Mouse (Mus musculus) cerebellum, postnatal 4 days (tissue): ENCODE data around the gene Sdhd.
"Not testable (repeated sequence)": the region's sequence is repeated elsewhere in the genome, so short reads cannot be mapped to it uniquely, and the experiment has no call there.

ENCODE experiments used
- DNase-seq, 2 experiments: peaks; one replicate each; pipeline ENCODE4 v3.0.0; 2022; ENCODE audit warnings: low spot score in 2 of 2, mixed read lengths in 1 of 2

Gene Sdhd

DNA sequence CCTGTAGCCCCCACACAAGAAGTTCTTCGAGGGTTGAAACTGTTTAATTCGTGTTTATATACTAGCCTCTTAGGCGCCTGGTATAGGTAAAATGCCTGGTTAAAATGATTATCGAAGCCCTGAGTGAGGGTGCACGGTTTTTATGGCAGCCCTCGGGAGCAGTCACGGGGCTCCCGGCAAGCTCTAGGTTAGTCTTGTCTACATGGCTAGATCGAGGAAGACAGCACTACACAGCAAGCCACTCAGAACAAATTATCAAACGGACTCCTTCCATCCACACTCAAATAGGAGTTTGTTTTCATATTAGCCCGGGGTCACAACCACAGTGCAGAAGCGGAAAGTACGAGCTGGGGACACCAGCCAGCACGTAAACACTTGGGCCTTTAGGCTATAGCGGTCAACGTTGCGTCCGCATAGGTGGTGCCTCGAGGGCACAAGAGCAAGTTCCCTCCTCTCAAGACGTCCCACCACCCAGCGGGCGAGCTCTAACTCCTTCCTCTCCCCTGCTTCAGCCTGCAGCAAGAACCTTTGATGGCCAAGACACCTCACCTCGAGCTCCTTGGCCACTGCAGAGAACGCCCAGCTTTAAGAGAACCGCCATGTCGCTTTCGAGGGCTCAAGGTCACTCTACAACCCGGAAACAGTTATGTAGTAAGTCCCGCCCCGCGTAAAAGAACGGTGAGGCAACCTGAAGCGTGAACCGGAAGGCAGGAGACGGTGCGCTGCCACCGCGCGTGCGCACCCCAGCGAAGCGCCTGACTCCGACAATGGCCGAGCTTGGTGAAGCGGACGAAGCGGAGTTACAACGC lies at the start of gene Sdhd, which contains the start of gene Timm8b:
Sdhd (minus strand) TSS at position 624 of the 809 bp plus-strand sequence.
Timm8b (plus strand) TSS at position 722 of the 809 bp plus-strand sequence.
- DNase-seq = peak; percentile 90 to 91

DNA sequence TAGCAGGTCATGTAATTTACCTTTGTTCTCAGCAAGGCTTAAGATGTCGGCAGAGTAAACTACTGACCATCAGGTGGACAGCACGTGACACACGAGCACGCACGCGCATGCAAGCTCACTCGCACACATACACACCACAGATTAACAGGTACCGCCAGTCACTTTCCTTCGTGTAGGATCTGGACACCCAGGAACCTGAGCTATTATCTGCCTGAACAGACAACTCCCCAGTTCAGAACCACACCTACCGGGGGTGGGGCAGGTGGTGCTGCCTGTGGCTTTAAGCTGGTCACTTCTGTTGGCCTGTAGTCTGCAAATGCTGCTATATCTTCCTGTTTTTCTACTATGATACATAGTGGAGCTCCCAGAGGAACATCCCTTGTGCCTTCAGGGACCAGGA lies 46.9 kb upstream of the Sdhd start:
- no peak for DNase-seq

DNA sequence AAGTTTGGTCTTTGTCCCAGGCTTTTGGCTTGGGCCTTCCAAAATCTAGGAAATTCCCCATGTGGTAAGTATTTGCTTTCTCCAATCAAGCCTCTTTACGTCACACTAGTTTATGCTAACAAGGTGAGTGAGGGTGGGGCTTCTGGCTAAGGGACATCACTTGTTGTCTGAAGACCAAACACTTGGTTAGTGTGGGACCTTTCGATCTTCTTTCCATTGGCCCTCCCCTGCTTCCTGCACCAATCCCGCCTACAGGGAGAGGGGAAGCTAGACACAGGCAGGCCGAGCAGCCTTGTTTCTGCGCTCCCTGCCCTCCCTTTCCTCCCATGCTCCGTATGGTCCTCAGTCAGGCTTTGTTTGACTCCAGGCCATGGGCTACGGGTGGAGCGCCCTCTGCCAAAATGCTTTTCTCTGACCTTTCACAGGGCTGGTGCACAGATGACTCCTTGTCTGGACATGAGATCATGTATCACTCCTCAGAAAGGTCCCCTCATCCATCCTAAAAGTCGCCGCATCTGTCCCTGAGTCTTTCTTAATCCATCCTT lies 43.3 kb upstream of the Sdhd start:
- no peak for DNase-seq

DNA sequence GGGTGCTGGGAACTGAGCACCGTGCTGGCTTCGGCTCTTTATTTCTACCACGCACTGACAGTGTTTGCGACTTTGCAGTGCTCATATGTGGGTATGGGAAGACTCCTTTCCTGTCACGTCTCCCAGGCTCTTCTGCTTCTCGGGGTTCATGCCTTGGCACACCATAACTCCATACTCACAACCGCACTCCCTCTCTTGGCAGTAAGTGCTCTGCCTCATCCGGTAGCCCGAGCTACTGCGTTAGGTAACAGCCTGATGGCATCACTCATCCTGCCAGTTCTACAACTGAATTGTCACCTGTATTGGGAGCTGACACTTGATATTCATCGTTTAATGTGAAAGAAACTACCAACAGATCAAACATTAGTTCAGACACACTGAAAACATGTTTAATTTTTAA lies 30.7 kb upstream of the Sdhd start:
- no peak for DNase-seq

DNA sequence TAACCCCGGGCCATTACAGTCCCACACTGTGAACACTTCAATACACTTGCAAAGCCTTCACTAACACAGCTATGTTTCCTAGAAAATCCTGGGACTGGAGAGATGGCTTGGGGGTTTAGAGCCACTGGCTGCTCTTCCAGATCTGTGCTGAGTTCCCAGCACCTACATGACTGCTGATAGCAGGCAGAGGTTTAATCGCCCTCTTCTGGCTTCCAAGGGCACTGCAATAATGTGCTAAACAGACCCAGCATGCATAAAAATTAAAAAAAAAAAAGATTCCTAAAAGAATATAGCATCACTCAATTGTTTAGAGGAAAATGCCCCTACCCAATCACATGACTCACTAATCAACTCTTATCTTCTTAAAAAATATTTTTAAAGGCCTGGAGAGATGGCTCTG lies 29.4 kb upstream of the Sdhd start:
- DNase-seq = no peak

DNA sequence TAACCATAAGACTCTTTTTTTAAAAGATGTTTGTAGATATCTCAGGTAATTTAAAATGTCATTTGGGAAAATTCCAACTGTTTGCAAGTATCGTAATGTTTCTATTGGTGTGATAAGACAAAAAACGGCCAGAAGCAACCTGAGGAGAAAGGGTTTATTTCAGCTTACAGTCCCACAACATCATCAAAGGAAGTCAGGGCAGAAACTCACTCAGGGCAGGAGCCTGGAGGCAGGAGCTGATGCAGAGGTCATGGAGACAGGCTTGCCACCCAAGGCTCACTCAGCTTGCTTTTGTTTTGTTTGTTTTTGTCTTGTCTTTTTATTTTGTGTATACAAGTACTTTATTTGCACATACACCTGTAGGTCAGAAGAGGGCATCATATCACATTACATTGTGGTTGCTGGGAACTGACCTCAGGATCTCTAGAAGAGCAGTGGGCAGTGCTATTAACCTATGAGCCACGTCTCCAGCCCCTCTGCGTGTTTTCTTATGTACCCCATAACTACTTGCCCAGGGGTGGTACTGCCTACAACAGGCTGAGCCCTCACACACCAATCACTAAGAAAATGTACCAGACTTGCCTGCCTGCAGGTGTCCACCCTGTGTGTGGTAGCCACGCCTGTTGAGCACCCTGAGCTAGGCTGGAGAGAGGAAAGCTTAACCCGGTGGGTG lies 28.5 kb upstream of the Sdhd start:
- no peak for DNase-seq

DNA sequence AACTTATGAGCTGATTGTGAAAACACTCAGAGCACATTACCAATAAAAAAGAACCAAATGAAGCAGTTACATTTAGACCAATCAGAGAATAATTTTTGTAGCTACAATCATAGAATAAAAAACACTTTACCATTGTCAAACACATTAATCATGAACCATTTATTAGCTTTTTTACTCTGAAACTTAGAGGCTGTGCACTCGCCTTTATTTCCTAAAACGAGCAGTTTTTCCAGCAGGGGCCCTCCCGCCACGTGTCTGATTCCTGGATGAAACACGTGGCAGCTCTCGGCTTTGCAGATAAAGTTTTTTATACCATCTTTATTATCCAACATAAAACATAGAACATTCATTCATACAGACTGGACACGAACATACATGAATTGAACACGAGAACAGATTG lies 27.3 kb upstream of the Sdhd start:
- not testable (repeated sequence) for DNase-seq

DNA sequence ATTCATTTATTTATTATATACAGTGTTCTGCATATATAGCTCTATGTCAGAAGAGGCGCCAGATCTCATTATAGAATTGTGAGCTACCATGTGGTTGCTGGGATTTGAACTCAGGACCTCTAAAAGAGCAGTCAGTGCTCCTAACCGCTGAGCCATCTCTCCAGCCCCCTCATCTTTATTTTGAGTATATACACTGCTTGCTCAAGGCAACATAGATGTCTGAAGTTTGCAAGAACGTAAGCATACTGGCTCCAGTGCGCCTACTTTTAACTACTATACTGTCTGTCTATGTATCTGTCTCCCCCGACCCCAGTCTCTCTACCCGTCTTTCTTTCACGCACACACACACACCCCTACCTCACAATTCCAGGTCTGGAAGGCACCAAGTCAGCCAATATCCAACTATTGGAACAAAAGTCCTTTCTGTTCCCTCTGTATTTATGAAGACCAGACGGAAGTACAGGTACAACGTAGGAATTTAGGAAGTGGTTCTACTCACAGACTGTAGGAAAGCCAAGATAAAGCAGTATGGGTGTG lies 14.2 kb upstream of the Sdhd start:
- no peak for DNase-seq

DNA sequence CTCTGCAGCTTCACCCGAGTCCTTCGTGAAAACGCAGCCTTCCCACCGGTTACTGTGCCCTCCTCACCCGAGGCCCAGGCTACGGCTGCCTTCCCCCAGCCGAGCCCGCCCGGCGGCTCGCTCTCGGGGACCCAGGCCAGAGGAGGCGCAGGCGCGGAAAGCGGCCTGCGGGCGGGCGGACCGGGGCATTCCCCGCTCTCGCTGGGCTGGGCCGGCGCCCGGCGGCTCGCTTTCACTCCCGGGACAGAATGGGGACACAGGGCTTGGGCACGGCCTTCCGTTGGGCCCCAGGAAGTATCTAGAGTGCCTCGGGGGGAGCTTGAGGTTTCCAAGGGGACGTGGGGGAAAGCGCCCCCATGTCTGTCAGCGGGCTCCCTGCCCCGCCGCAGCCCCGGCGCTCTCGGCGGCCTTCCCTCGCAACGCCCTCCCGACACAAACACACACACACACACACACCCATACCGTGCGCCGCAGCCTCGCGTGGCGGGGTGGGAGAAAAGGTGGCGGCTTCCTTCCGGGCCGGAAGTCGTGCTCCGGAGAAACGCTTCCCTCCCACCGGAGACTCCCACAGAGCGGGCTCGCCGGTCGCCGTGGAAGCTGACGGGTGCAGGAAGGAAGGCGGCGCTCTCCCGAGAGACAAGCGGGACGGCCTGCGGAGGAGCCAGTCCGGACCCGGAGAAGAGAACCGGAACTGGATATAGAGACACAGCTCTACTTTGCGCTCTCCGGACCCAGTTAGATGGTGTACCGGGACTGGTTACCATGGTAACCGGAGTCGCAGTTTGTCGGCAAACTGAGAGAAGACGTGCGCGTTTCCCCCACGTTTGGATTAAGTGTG lies 13.4 kb upstream of the Sdhd start, which contains the start of the genes Pih1d2 and Nkapd1:
Pih1d2 (plus strand) TSS at position 556 of the 838 bp plus-strand sequence.
Nkapd1 (minus strand) TSS at position 699 of the 838 bp plus-strand sequence.
- DNase-seq = peak; percentile 74 to 91

DNA sequence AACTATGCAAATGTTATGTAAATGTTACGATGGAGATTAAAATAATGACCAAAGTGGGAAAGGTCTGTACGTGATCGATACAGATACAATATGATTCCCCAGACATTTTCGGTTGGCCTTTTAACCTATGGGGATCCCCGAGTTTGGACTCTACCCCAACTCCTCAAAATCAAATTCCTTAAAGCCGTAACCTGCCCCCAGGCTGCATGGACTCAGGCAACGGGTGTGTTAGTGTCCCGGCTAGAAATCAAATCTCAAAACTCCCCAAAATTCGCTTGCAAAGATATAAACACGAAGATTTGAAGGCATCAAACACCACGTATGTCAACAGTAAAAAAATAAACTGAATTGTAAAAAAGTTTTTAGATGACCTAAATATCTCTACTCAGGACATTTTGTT lies 12.5 kb upstream of the Sdhd start:
- no peak for DNase-seq

DNA sequence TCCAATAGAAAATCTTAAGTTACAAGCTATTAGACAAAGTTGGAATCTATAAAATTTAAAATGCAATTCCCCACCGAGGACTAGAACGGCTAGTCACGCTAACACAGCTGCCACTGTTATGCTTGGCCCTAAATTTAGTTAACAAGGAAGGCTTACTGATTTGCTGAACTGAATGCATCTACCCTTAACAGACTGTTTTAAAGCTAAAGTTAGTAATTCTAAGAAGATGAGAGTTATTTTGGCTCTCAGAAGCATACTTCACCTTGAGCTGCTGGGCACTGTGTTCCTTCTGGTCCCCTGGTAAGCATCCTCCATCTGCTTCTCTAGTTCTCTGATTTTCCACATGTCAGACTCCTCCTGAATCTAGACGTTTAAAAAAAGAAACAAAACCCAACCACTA lies 8.5 kb upstream of the Sdhd start:
- DNase-seq = no peak

DNA sequence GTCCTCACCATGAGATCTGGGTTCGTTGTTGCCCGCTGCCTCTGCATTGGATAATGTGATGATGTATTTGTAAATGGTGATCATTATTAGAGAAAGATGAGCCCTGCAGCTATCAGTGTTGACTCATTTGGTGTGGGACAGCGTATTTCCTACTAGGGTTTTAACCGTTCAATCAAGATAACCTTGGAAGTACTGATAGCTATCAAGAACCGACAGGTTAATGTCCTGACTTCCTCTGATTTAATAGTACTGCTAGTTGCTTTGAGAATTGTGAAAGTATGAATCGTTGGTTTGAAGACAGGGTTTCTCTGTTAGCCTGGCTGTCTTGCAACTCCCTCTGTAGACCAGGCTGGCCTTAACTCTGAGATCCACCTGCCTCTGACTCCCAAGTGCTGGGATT lies 726 bp upstream of the Sdhd start:
- no peak for DNase-seq

DNA sequence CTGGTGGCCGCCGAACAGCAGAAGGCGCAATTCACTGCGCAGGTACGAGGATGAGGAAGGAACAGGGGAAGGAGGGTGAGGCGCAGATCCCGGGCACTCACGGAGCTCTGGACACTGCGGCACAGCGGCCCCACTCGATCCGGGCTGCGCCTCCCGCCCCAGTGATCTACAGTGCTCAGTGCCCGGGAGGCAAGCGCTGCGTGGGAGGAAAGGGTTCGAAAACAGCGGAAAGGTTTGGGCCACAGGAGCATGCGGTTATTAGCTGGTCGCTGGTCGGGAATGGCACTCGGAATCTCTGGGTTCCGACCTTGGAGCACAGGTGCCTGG lies 349 bp upstream of the Sdhd start:
- no peak for DNase-seq

DNA sequence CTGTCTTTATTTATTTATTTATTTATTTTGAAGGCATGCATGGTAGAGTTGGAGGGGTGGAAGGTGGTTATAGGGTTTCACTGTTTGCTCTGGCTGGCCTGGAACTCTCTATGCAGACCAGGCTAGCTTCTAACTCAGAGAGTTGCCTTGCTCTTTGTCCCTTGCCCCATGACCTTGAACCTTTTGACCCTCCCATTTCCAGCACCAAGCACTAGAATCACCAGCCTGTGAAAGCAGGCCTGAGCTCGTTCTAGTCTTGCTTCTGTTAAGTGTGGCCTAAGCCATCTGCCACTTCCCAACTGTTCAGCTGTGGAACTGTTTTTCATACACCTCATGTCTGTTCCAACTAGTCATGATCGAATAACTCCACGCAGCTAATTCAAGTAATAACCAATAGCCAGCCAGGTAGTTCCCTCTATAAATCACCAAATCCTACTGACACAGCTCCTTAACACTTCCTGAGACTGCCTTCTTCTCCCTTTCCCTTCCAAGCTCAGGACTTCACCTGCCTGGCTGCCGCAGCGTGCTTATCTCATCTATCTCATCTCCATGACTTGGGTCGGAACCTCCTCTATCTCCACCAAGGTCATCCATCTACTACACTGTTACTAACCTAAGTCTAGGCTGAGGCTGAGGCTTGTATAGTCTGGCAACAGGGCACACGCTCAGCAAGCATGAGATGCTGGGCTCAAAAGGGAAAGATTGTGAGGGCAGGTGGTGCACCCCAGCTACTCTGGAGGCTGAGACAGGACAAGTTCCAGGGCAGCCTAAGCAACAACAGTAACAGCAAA lies 1.4 kb downstream of the Sdhd start:
- DNase-seq = no peak

DNA sequence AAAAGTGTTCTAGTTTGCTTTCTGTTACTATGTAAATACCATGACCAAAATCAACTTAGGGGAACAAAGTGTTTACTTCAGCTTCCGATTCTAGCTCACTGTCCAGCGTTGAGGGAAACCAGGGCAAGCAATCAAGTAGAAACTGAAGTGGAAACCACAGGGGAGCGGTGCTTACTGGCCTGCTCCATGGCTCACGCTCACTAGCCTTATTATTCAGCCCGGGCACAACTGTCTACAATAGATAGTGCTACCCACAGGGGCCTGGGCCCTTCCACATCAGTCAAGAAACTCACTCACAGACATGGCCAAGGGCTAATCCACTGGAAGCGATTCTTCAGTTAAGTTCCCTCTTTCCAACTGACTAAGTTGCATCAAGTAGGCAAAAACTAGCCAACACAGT lies 2.1 kb downstream of the Sdhd start:
- no peak for DNase-seq

DNA sequence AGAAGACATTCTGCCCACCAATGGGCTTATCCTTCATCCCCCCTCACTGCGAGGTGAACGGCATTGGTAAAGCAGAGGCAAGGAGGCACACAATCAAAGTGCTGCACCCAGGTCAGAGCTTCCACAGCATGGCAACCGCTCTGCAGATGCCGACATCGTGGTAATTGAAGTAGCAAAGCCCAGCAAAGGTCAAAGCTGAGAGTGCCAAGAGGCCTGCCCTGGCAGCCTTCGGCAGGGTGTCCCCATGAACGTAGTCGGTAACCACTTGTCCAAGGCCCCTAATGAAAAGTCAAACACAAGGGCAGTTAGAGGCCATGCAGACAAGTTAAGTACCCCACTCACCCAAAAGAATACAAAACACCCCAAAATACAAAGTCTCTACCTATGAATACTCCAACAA lies 6.6 kb downstream of the Sdhd start:
- DNase-seq = no peak

DNA sequence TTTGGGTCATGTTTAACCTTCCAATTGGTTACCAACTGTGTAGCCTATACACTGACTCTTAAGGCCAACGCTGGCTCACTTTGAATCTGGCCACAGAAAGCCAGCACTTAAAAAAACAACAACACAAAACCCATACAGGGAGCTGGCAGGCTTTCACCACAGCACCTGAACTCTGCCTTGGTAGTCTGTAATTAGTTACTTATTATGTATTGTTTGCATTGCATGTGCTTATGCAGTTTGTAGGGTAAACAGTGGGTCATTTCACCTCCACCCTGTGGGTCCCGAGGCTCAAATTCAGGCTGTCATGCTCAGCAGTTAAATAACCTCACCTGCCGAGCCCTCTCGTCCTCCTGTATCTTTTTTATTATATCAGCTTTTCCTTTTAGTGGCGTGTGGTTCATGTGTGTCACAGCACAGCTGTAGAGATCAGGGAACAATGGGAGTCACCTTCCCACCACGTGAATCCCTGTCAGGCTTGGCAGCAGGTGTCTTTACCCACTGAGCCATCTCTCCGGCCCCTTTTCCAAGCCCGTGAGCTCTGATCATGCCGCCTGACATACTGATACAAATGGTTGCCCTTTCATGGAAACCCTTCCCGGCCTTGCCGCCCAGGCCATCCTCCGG lies 8.7 kb downstream of the Sdhd start:
- DNase-seq = no peak

DNA sequence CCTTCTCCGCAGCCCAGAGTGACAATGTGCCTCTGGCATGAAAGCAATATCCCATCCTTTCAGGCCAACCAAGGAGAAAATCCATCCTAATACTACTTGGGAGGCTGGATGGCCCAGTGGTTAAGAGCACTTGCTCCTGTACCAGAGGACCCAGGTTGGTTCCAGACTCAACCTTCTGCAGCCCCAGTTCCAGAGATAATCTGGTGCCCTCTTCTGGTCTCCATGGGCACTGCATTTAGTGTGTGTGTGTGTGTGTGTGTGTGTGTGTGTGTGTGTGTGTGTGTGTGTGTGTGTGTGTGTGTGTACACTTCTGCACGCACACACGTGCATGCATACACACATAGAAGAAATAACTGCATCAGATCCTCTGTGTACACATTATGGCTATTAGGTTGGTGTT lies 10.1 kb downstream of the Sdhd start:
- peak in 1 of 2 experiments; percentile 23 for DNase-seq

DNA sequence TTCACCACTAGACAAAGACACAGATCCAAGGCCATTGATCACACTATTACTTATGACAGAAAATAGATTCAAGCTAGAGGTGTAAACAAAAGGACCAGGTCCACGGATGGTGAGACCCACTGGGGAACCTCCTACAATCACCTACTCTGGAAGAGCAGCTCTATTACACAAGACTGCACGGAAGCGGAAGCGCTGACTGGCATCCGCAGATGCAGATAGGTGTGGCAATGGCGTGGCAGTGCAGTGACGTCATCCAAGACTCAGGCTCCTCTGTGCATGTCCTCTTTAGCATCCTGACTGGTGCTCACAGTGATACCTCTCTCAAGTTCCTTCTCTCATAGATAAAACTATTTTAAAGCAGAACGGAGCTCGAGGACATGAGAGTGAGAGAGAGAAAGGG lies 10.7 kb downstream of the Sdhd start:
- DNase-seq = no peak

DNA sequence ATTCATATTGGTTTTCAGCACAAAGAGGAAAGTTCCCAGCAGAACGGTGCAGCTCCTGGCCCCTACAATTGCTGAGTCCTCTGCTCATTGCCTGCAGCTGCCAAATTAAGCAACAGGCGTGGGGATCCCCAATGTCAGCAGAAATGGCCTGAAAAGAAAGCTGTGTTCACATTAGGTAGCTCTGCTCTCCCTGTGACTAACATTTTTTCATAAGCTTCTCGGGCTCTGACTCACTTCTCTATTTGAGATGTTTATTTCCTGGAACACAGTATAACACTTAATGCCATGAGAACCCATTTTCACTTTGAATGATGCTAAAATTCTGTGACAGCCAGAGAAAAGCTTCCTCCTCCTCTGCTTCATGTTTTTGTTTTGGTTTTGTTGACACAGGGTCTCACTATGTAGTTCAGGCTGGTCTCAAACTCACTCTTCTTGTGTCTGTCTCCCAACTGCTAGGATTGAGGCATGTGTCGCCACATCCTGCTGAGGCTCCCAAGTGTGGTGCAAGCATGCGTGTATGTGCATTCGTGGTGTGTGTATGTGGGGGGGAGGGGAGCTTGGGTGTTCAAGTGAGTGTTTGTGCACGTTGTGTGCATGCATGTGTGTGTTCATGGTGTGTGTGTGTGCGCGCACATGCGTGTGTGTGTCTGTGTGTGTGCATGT lies 12.6 kb downstream of the Sdhd start:
- DNase-seq = no peak
